Mouse (Mus musculus) CH12.LX (cell line): ENCODE data around the gene Ltn1. TPM values are rescaled to one million over a fixed set of nuclear protein-coding genes. Genes with fewer than 3 reads are reported as not detected.

Source experiments
- DNase-seq: peaks from one replicate; pipeline ENCODE4 v3.0.0-alpha.2; 2013; ENCODE audit errors: extremely low read depth
- H3K27ac ChIP-seq: 2 replicates; pipeline ENCODE4 v1.5.1; 2012; ENCODE audit warnings: low read depth, mild to moderate bottlenecking, control low read depth, moderate library complexity; ENCODE audit not compliant: insufficient read depth
- H3K27me3 ChIP-seq: replicated peaks from 2 replicates; pipeline ENCODE3; 2012; ENCODE audit warnings: inconsistent platforms
- H3K36me3 ChIP-seq, 2 experiments: replicated peaks in 1 of 2; 2 replicates each; pipeline versions ENCODE3 to v1.6.1; 2012; ENCODE audit warnings: inconsistent platforms in 1 of 2, low read length in 1 of 2, mild to moderate bottlenecking in 1 of 2, mixed read lengths in 1 of 2, moderate library complexity in 1 of 2; ENCODE audit not compliant: control insufficient read depth in 1 of 2, insufficient read depth in 1 of 2
- H3K4me1 ChIP-seq, 2 experiments: 2 replicates each; pipeline ENCODE4 v1.6.1; 2012; ENCODE audit warnings: inconsistent platforms in 1 of 2, moderate library complexity in 1 of 2; ENCODE audit not compliant: insufficient read depth in 2 of 2, control insufficient read depth in 1 of 2
- H3K4me2 ChIP-seq: 2 replicates; pipeline ENCODE4 v1.6.1; 2012; ENCODE audit warnings: low read depth, mild to moderate bottlenecking, control low read depth; ENCODE audit not compliant: poor library complexity, insufficient read depth, severe bottlenecking
- H3K4me3 ChIP-seq, 3 experiments: fragments of 150-350 bp in 1 of 3; sonication (generic) in 1 of 3; replicated peaks in 1 of 3; 2 replicates each; pipeline versions ENCODE3 to v1.5.1; 2011 to 2012; ENCODE audit warnings: low read depth in 2 of 3, low read length in 2 of 3, mild to moderate bottlenecking in 2 of 3, moderate library complexity in 2 of 3, control low read depth in 1 of 3, improper control_type of control experiment in 1 of 3, inconsistent platforms in 1 of 3, mixed read lengths in 1 of 3; ENCODE audit not compliant: poor library complexity in 1 of 3
- H3K79me2 ChIP-seq: replicated peaks from 2 replicates; pipeline ENCODE4 v1.6.1; 2012; ENCODE audit warnings: mild to moderate bottlenecking, moderate library complexity; ENCODE audit not compliant: control insufficient read depth, poor library complexity, insufficient read depth, severe bottlenecking; ENCODE audit errors: extremely low read depth
- H3K9ac ChIP-seq: 2 replicates; pipeline ENCODE4 v1.6.1; 2012; ENCODE audit warnings: low read depth, mild to moderate bottlenecking, control low read depth, moderate library complexity; ENCODE audit not compliant: insufficient read depth
- H3K9me3 ChIP-seq: replicated peaks from 2 replicates; pipeline ENCODE3; 2012; ENCODE audit warnings: low read length, inconsistent platforms, mixed read lengths
- CHD1 ChIP-seq: IDR thresholded peaks from 2 replicates; pipeline ENCODE4 v1.6.1; 2012; ENCODE audit warnings: low read depth, low read length, improper control_type of control experiment, inconsistent platforms
- CHD2 ChIP-seq: IDR thresholded peaks from 2 replicates; pipeline ENCODE4 v1.6.1; 2011; ENCODE audit warnings: low read length, improper control_type of control experiment
- ELF1 ChIP-seq: IDR thresholded peaks from 2 replicates; pipeline ENCODE4 v1.6.1; 2014; ENCODE audit warnings: low read depth, mild to moderate bottlenecking, inconsistent platforms, low read length, improper control_type of control experiment
- EP300 ChIP-seq: IDR thresholded peaks from 2 replicates; pipeline ENCODE4 v1.6.1; 2011; ENCODE audit warnings: low read length, improper control_type of control experiment
- ETS1 ChIP-seq: conservative IDR thresholded peaks from 2 replicates; pipeline ENCODE4 v1.6.1; 2012; ENCODE audit warnings: low read depth, mild to moderate bottlenecking, inconsistent platforms, low read length, improper control_type of control experiment, moderate library complexity
- GABPA ChIP-seq: IDR thresholded peaks from 2 replicates; pipeline ENCODE4 v1.6.1; 2012; ENCODE audit warnings: low read depth, low read length, improper control_type of control experiment, inconsistent platforms; ENCODE audit not compliant: insufficient replicate concordance
- IRF4 ChIP-seq: IDR thresholded peaks from 2 replicates; pipeline ENCODE4 v1.6.1; 2014; ENCODE audit warnings: low read depth, mild to moderate bottlenecking, inconsistent platforms, low read length, improper control_type of control experiment
- JUN ChIP-seq: IDR thresholded peaks from 2 replicates; pipeline ENCODE4 v1.6.1; 2011; ENCODE audit warnings: low read depth, mild to moderate bottlenecking, low read length, improper control_type of control experiment, moderate library complexity; ENCODE audit not compliant: insufficient read depth
- JUND ChIP-seq: conservative IDR thresholded peaks from 2 replicates; pipeline ENCODE4 v1.6.1; 2011; ENCODE audit warnings: low read depth, low read length, improper control_type of control experiment
- MAX ChIP-seq: IDR thresholded peaks from 2 replicates; pipeline ENCODE4 v1.6.1; 2011; ENCODE audit warnings: low read length, improper control_type of control experiment
- MEF2A ChIP-seq: IDR thresholded peaks from 2 replicates; pipeline ENCODE4 v1.6.1; 2014; ENCODE audit warnings: low read depth, mild to moderate bottlenecking, inconsistent platforms, low read length, improper control_type of control experiment, borderline replicate concordance
- MXI1 ChIP-seq: IDR thresholded peaks from 2 replicates; pipeline ENCODE4 v1.6.1; 2011; ENCODE audit warnings: mild to moderate bottlenecking, low read depth, low read length, improper control_type of control experiment
- MYC ChIP-seq: IDR thresholded peaks from 2 replicates; pipeline ENCODE4 v1.6.1; 2011; ENCODE audit warnings: low read depth, mild to moderate bottlenecking, improper control_type of control experiment, low read length
- NRF1 ChIP-seq: IDR thresholded peaks from 2 replicates; pipeline ENCODE4 v1.6.1; 2014; ENCODE audit warnings: low read depth, mild to moderate bottlenecking, inconsistent platforms, low read length, improper control_type of control experiment, moderate library complexity
- PAX5 ChIP-seq: IDR thresholded peaks from 2 replicates; pipeline ENCODE4 v1.6.1; 2012; ENCODE audit warnings: low read length, inconsistent platforms, mixed read lengths
- POLR2A ChIP-seq: IDR thresholded peaks from 2 replicates; pipeline ENCODE4 v1.6.1; 2011; ENCODE audit warnings: low read depth, mild to moderate bottlenecking, improper control_type of control experiment, low read length
- RCOR1 ChIP-seq: conservative IDR thresholded peaks from 2 replicates; pipeline ENCODE4 v1.6.1; 2012; ENCODE audit warnings: low read depth, mild to moderate bottlenecking, inconsistent platforms, low read length, improper control_type of control experiment
- SIN3A ChIP-seq: IDR thresholded peaks from 2 replicates; pipeline ENCODE4 v1.6.1; 2012; ENCODE audit warnings: low read length, improper control_type of control experiment, inconsistent platforms
- SMC3 ChIP-seq: IDR thresholded peaks from 2 replicates; pipeline ENCODE4 v1.6.1; 2011; ENCODE audit warnings: low read depth, low read length, improper control_type of control experiment
- TBP ChIP-seq: conservative IDR thresholded peaks from 2 replicates; pipeline ENCODE4 v1.6.1; 2011; ENCODE audit warnings: low read depth, low read length, improper control_type of control experiment
- TCF12 ChIP-seq: IDR thresholded peaks from 2 replicates; pipeline ENCODE4 v1.6.1; 2014; ENCODE audit warnings: low read depth, mild to moderate bottlenecking, inconsistent platforms, low read length, improper control_type of control experiment
- USF2 ChIP-seq: conservative IDR thresholded peaks from 2 replicates; pipeline ENCODE4 v1.6.1; 2011; ENCODE audit warnings: low read depth, low read length, improper control_type of control experiment
- ZC3H11A ChIP-seq: IDR thresholded peaks from 2 replicates; pipeline ENCODE4 v1.6.1; 2012; ENCODE audit warnings: low read depth, mild to moderate bottlenecking, inconsistent platforms, low read length, improper control_type of control experiment
- ZKSCAN1 ChIP-seq: IDR thresholded peaks from 2 replicates; pipeline ENCODE4 v1.6.1; 2012; ENCODE audit warnings: low read depth, inconsistent platforms, low read length, improper control_type of control experiment, borderline replicate concordance
- ZMIZ1 ChIP-seq: IDR thresholded peaks from 2 replicates; pipeline ENCODE4 v1.6.1; 2012; ENCODE audit warnings: low read depth, mild to moderate bottlenecking, inconsistent platforms, low read length, improper control_type of control experiment
- ZNF384 ChIP-seq: IDR thresholded peaks from 2 replicates; pipeline ENCODE4 v1.6.1; 2012; ENCODE audit warnings: low read depth, low read length, improper control_type of control experiment, inconsistent platforms
- dilution Hi-C: fragments of 300-500 bp; cut with MboI; formaldehyde crosslinking; loops from 2 replicates; pipeline ENCODE4 v1.14.3; 2020; ENCODE audit warnings: low sequenced_read_pairs; ENCODE audit not compliant: extremely low pct_unique_long_range_greater_than_20kb, extremely low pct_ligation_motif_present
- in situ Hi-C: fragments of 300-500 bp; cut with MboI; formaldehyde crosslinking; loops from 3 replicates; pipeline ENCODE4 v1.14.3; 2019; ENCODE audit warnings: low sequenced_read_pairs, low pct_ligation_motif_present, low pct_unique_long_range_greater_than_20kb, mixed read lengths
- polyA plus RNA-seq: library from polyadenylated mRNA; unstranded; fragments of >175 nt; gene quantifications from 2 replicates; pipeline ENCODE4 v1.2.1, GENCODE M21; 2012; ENCODE audit warnings: low read depth; ENCODE audit not compliant: insufficient read length
- total RNA-seq, 2 experiments: library from RNA; depleted of rRNA; stranded (reverse); fragments of 300-350 nt in 1 of 2; fragments of >200 nt in 1 of 2; gene quantifications; 2 replicates each; pipeline ENCODE4 v1.2.3; 2012 to 2014

Ltn1 gene
- total and polyA plus RNA-seq, 3 experiments = 21.5 to 34.6 (median 30.8) TPM

- DNase-seq = no peak
- Histone ChIP-seq H3K9ac (no peak overlapping the region), H3K4me2 (no peak overlapping the region), H3K4me3 (no peak overlapping the region), H3K27me3 (no peaks in the 10 kb centered on the region), H3K79me2 (no peaks in the 10 kb centered on the region), H3K4me1 (no peaks in the 10 kb centered on the region), H3K36me3 (peaks cover 38 to 78% of the 10 kb centered on the region in 2 experiments), H3K27ac (no peak overlapping the region), H3K9me3 (no peaks in the 10 kb centered on the region)
- dilution Hi-C loops (no loop called here), in situ Hi-C loops (loop anchor here (25.0 kb wide), 1 partner anchor 227 kb away; no protein-coding TSS in a partner anchor)
- TF ChIP-seq MEF2A = no peak
- TF ChIP-seq JUND = no peak
- no peak for TF ChIP-seq CHD1
- no peak for TF ChIP-seq ZKSCAN1
- no peak for TF ChIP-seq PAX5
- TF ChIP-seq GABPA = no peak
- no peak for TF ChIP-seq RCOR1
- TF ChIP-seq ZMIZ1 = no peak
- no peak for TF ChIP-seq MAX
- no peak for TF ChIP-seq USF2
- TF ChIP-seq MXI1 = no peak
- no peak for TF ChIP-seq POLR2A
- no peak for TF ChIP-seq ZNF384
- no peak for TF ChIP-seq CHD2
- TF ChIP-seq TBP = no peak
- no peak for TF ChIP-seq IRF4
These were observed 68.2 kb downstream of the Ltn1 start for GRCm38 (mm10) chr16:87364231-87364630.

GRCm38 (mm10) chr16:87360096-87360495, 72.3 kb downstream of the Ltn1 start:
- Histone ChIP-seq H3K36me3 (peaks cover 34 to 73% of the 10 kb centered on the region in 2 experiments), H3K27me3 (no peaks in the 10 kb centered on the region), H3K9me3 (no peaks in the 10 kb centered on the region), H3K4me2 (no peak overlapping the region), H3K4me3 (no peak overlapping the region), H3K27ac (no peak overlapping the region), H3K4me1 (peaks cover 0 to 10% of the 10 kb centered on the region in 2 experiments; a peak in 2 of 4 replicates), H3K79me2 (no peaks in the 10 kb centered on the region), H3K9ac (no peak overlapping the region)
- TF ChIP-seq USF2 (no peak), MYC (no peak), CHD2 (no peak), ELF1 (no peak), JUN (no peak), TCF12 (no peak), ZMIZ1 (no peak), ZNF384 (no peak), IRF4 (no peak), ZC3H11A (no peak), NRF1 (no peak), MAX (no peak), EP300 (no peak), ZKSCAN1 (no peak), GABPA (no peak), ETS1 (no peak), RCOR1 (no peak), SMC3 (no peak), SIN3A (no peak)
- dilution Hi-C loops (no loop called here), in situ Hi-C loops (loop anchor here (25.0 kb wide), 1 partner anchor 223 kb away; no protein-coding TSS in a partner anchor)
- no peak for DNase-seq
